Mouse (Mus musculus) erythroblast, embryonic 14.5 days (primary cell): ENCODE data around the gene Fez1. TPM values are rescaled to one million over a fixed set of nuclear protein-coding genes. Genes with fewer than 3 reads are reported as not detected.

ENCODE experiments used
- H3K27me3 ChIP-seq: 2 replicates; pipeline ENCODE4 v1.6.1; 2012; ENCODE audit warnings: inconsistent platforms; ENCODE audit not compliant: control insufficient read depth
- H3K36me3 ChIP-seq: 2 replicates; pipeline ENCODE4 v1.6.1; 2012; ENCODE audit warnings: mild to moderate bottlenecking, inconsistent platforms; ENCODE audit not compliant: control insufficient read depth
- H3K4me1 ChIP-seq: 2 replicates; pipeline ENCODE4 v1.6.1; 2012; ENCODE audit warnings: inconsistent platforms; ENCODE audit not compliant: control insufficient read depth
- H3K4me3 ChIP-seq: replicated peaks from 2 replicates; pipeline ENCODE3; 2012; ENCODE audit warnings: moderate library complexity, mild to moderate bottlenecking, inconsistent platforms
- H3K9me3 ChIP-seq: 2 replicates; pipeline ENCODE4 v1.6.1; 2012; ENCODE audit warnings: low read length, inconsistent platforms, mixed read lengths; ENCODE audit not compliant: control insufficient read depth
- GATA1 ChIP-seq: IDR thresholded peaks from 2 replicates; pipeline ENCODE4 v1.6.1; 2012; ENCODE audit warnings: low read length, inconsistent platforms, mixed read lengths
- TAL1 ChIP-seq: IDR thresholded peaks from 3 replicates; pipeline ENCODE4 v1.6.1; 2012; ENCODE audit warnings: low read length, inconsistent platforms, mixed read lengths
- polyA plus RNA-seq: library from polyadenylated mRNA; stranded (reverse); fragments of >175 nt; gene quantifications from 2 replicates; pipeline ENCODE4 v1.2.3, GENCODE M21; 2012

Gene Fez1
- polyA plus RNA-seq, 1 experiment, result not detected

- Histone ChIP-seq H3K4me3 (no peak overlapping the region), H3K27me3 (no peaks in the 10 kb centered on the region), H3K9me3 (no peaks in the 10 kb centered on the region), H3K36me3 (no peaks in the 10 kb centered on the region), H3K4me1 (no peaks in the 10 kb centered on the region)
- TF ChIP-seq GATA1 (no peak), TAL1 (no peak)
These were observed 37.0 kb downstream of the Fez1 start for GRCm38 (mm10) chr9:36858677-36859076.

- Histone ChIP-seq H3K4me1 (no peaks in the 10 kb centered on the region), H3K36me3 (no peaks in the 10 kb centered on the region), H3K4me3 (no peak overlapping the region), H3K27me3 (no peaks in the 10 kb centered on the region), H3K9me3 (no peaks in the 10 kb centered on the region)
- TF ChIP-seq GATA1 (no peak), TAL1 (no peak)
These were observed 40.9 kb downstream of the Fez1 start for GRCm38 (mm10) chr9:36862576-36862975.

GRCm38 (mm10) chr9:36863694-36864093, 42.0 kb downstream of the Fez1 start:
- no peaks in the 10 kb centered on the region for H3K36me3 ChIP-seq
- no peaks in the 10 kb centered on the region for H3K4me1 ChIP-seq
- TF ChIP-seq GATA1 (no peak), TAL1 (no peak)
- no peaks in the 10 kb centered on the region for H3K9me3 ChIP-seq
- H3K4me3 ChIP-seq, result no peak overlapping the region
- H3K27me3 ChIP-seq, result no peaks in the 10 kb centered on the region

GRCm38 (mm10) chr9:36864862-36865813, 43.5 kb downstream of the Fez1 start:
- no peaks in the 10 kb centered on the region for H3K27me3 ChIP-seq
- H3K9me3 ChIP-seq, result no peaks in the 10 kb centered on the region
- TF ChIP-seq TAL1, result no peak
- no peak for TF ChIP-seq GATA1
- no peak overlapping the region for H3K4me3 ChIP-seq
- no peaks in the 10 kb centered on the region for H3K4me1 ChIP-seq
- H3K36me3 ChIP-seq, result no peaks in the 10 kb centered on the region

GRCm38 (mm10) chr9:36868662-36869061, 47.0 kb downstream of the Fez1 start:
- no peaks in the 10 kb centered on the region for H3K9me3 ChIP-seq
- H3K4me1 ChIP-seq, result no peaks in the 10 kb centered on the region
- H3K4me3 ChIP-seq, result no peak overlapping the region
- H3K27me3 ChIP-seq, result no peaks in the 10 kb centered on the region
- no peak for TF ChIP-seq GATA1
- TF ChIP-seq TAL1, result no peak
- no peaks in the 10 kb centered on the region for H3K36me3 ChIP-seq

GRCm38 (mm10) chr9:36870263-36870662, 48.6 kb downstream of the Fez1 start:
- H3K9me3 ChIP-seq, result no peaks in the 10 kb centered on the region
- no peak overlapping the region for H3K4me3 ChIP-seq
- TF ChIP-seq GATA1, result no peak
- TF ChIP-seq TAL1, result no peak
- H3K27me3 ChIP-seq, result no peaks in the 10 kb centered on the region
- H3K4me1 ChIP-seq, result no peaks in the 10 kb centered on the region
- H3K36me3 ChIP-seq, result no peaks in the 10 kb centered on the region

- H3K9me3 ChIP-seq, result no peaks in the 10 kb centered on the region
- no peaks in the 10 kb centered on the region for H3K36me3 ChIP-seq
- no peaks in the 10 kb centered on the region for H3K27me3 ChIP-seq
- H3K4me3 ChIP-seq, result no peak overlapping the region
- no peaks in the 10 kb centered on the region for H3K4me1 ChIP-seq
- TF ChIP-seq TAL1 (no peak), GATA1 (no peak)
These were observed 52.1 kb downstream of the Fez1 start for GRCm38 (mm10) chr9:36873796-36874195.

GRCm38 (mm10) chr9:36876313-36876712, 54.6 kb downstream of the Fez1 start:
- no peaks in the 10 kb centered on the region for H3K9me3 ChIP-seq
- H3K27me3 ChIP-seq, result no peaks in the 10 kb centered on the region
- TF ChIP-seq GATA1, result no peak
- TF ChIP-seq TAL1, result no peak
- H3K36me3 ChIP-seq, result no peaks in the 10 kb centered on the region
- H3K4me1 ChIP-seq, result no peaks in the 10 kb centered on the region
- no peak overlapping the region for H3K4me3 ChIP-seq

GRCm38 (mm10) chr9:36876787-36877186, 55.1 kb downstream of the Fez1 start:
- no peaks in the 10 kb centered on the region for H3K27me3 ChIP-seq
- no peak overlapping the region for H3K4me3 ChIP-seq
- H3K9me3 ChIP-seq, result no peaks in the 10 kb centered on the region
- no peaks in the 10 kb centered on the region for H3K36me3 ChIP-seq
- H3K4me1 ChIP-seq, result no peaks in the 10 kb centered on the region
- TF ChIP-seq TAL1 (no peak), GATA1 (no peak)
